Mouse (Mus musculus) Patski (cell line): Measurements from ENCODE around the gene Zfp334. TPM values are rescaled to one million over a fixed set of nuclear protein-coding genes. Genes with fewer than 3 reads are reported as not detected.

Experiments used
- ATAC-seq: fragments of 100-300 bp; one replicate; pipeline ENCODE4 v1.8.0; 2021
- CTCF ChIA-PET: fragments of 350-600 bp; sonication (Branson Sonifier 250); formaldehyde crosslinking; loops from one replicate; lab custom pipeline; 2022; ENCODE audit warnings: inconsistent platforms; lab: Charles Lee
- POLR2A ChIA-PET: fragments of 350-600 bp; sonication (Branson Sonifier 250); formaldehyde crosslinking; loops from one replicate; lab custom pipeline; 2022; ENCODE audit warnings: antibody characterized with exemption, inconsistent platforms; lab: Charles Lee
- DNase-seq: peaks from one replicate; pipeline ENCODE4 v3.0.0-alpha.2; 2011; ENCODE audit warnings: low read depth, low spot score
- H3K27me3 ChIP-seq: fragments of 371-371 bp; one replicate; pipeline ENCODE4 v1.5.1; 2021
- CTCF ChIP-seq: fragments of 100-300 bp; IDR thresholded peaks from one replicate; pipeline ENCODE4 v1.5.1; 2021
- in situ Hi-C: fragments of 300-500 bp; cut with MboI; formaldehyde crosslinking; loops from 3 replicates; pipeline ENCODE4 v1.11.1; 2018; ENCODE audit warnings: low pct_unique_long_range_greater_than_20kb, mixed read lengths
- polyA plus RNA-seq: library from polyadenylated mRNA; unstranded; gene quantifications from one replicate; pipeline ENCODE4 v1.2.3, GENCODE M21; 2021

Gene Zfp334
- polyA plus RNA-seq, 1 experiment from 2014 or later: 8.0 TPM

DNA sequence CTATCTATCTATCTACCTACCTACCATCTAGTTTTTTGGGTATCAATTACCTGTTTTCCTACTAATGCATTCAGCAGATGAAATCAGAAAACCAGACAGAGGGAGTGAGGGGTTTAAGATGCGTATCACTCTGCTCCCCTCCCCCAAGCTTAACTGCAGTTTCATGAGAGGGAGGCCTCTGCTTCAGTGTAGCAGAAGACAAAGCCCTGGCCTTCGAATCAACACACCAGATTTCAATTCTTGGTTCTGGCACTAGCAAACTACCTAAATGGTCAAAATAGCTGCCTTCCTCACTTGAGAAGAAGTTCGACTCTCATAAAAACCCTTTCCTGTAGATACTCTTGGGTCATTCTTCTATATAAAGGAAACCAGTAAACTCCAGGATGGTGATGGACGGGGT lies 689 bp downstream of the Zfp334 start:
- ChIA-PET POLR2A (no interaction called here), CTCF (interaction anchor here (0.7 kb wide), 1 partner anchor 100 kb away, joined by 3 read pairs; no protein-coding TSS in a partner anchor)
- no peak for DNase-seq
- no peak for ATAC-seq
- in situ Hi-C loops: no loop called here
- no peaks in the 10 kb centered on the region for H3K27me3 ChIP-seq
- TF ChIP-seq CTCF: no peak

- no peaks in the 10 kb centered on the region for H3K27me3 ChIP-seq
- TF ChIP-seq CTCF: no peak
- DNase-seq (no peak), ATAC-seq (no peak)
- in situ Hi-C loops: no loop called here
- POLR2A ChIA-PET: no interaction called here
- CTCF ChIA-PET: interaction anchor here (1.1 kb wide), 1 partner anchor 14 kb away, joined by 3 read pairs; no protein-coding TSS in a partner anchor
Measured at GRCm38 (mm10) chr2:165380050-165380449, 8.0 kb downstream of the Zfp334 start.

DNA sequence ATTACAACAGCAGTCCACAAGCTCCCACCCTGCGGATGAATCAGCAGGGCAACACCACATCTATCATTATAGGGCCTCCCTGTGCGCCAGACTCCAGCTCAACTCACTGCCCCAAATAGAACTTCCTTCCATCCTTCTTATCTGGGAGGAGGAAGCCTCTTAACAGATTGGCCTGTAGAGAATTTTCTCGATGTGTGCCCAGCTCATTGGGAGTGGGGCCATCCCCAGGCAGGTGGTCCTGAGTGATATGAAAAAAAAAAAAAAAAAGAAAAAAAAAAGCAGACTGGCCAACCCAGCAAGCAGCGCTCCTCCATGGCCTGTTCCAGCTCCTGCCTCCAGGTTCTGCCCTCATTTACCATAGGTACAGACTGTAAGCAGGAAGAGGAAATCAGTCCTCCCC lies 12.1 kb downstream of the Zfp334 start:
- ATAC-seq (no peak), DNase-seq (no peak)
- CTCF ChIA-PET: interaction anchor here (1.4 to 2.3 kb wide), 2 partner anchors 15 to 111 kb away, joined by 3 to 5 read pairs; no protein-coding TSS in a partner anchor
- in situ Hi-C loops: no loop called here
- POLR2A ChIA-PET: interaction anchor here (0.6 kb wide), 1 partner anchor 93 kb away, joined by 3 read pairs; no protein-coding TSS in a partner anchor
- no peaks in the 10 kb centered on the region for H3K27me3 ChIP-seq
- no peak for TF ChIP-seq CTCF

DNA sequence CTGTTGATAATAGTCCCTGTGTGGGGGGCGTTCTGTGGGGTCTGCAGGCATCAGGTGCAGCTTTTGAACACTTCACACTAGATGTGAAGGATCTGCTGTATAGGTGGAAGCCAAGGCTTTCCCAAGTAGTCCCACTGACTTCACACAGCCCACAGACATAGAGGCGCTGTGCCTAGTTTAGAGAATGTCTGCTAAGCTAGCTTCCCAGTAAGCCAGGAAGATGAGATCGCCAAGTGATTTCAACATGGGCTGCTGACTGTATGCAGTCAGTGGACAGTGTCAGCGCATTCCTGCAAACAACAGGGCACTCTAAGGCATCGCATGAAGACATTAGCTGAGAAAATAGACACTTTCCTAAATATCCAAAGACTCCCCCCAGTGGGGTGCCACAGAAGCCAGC lies 12.6 kb downstream of the Zfp334 start:
- no peak for TF ChIP-seq CTCF
- ChIA-PET CTCF (interaction anchor here (1.4 to 2.3 kb wide), 3 partner anchors 10 to 112 kb away, joined by 3 to 6 read pairs (median 5); no protein-coding TSS in a partner anchor), POLR2A (no interaction called here)
- no peak for DNase-seq
- H3K27me3 ChIP-seq: no peaks in the 10 kb centered on the region
- in situ Hi-C loops: no loop called here
- no peak for ATAC-seq

DNA sequence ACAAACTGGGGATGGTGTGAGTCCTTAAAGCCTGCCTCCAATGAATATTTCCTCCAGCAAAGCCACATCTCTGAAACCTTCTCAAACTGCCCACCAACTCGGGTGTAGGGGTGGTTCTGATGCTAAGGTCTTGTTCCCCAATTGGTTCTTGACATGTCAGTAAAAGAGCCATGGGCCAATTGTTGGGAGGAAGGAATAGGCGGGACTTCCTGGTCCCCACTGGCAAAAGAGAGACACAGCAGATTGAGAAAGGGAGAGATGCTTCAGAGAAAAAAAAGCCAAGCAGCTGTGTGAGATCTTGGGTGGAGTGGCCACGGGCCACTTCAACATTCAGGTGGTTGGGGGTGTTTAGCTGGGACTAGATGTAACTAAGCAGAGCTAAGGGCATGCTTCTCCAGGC lies 17.0 kb downstream of the Zfp334 start:
- DNase-seq (no peak), ATAC-seq (no peak)
- ChIA-PET POLR2A (no interaction called here), CTCF (no interaction called here)
- H3K27me3 ChIP-seq: peaks cover 3% of the 10 kb centered on the region
- no peak for TF ChIP-seq CTCF
- in situ Hi-C loops: no loop called here

DNA sequence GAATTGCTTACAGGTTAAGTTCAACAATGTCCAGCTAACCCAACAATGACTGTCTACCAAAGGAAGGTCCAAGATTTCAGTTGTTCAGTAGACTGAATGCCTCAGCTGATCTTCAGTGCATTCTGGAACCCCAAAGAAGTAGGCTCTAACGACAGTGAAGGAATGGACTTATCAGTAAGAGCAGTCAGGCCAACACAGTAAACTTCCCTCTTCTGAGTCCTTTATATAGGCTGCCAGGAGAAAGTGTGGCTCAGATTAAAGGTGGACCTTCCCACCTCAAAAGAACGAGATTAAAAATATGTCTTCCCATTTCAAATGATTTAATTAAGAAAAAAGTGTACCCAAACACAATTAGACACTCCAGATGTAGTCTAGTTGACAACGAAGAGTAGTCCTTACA lies 17.7 kb downstream of the Zfp334 start:
- TF ChIP-seq CTCF: no peak
- POLR2A ChIA-PET: no interaction called here
- CTCF ChIA-PET: no interaction called here
- in situ Hi-C loops: no loop called here
- peaks cover 3% of the 10 kb centered on the region for H3K27me3 ChIP-seq
- DNase-seq: no peak
- ATAC-seq: no peak

DNA sequence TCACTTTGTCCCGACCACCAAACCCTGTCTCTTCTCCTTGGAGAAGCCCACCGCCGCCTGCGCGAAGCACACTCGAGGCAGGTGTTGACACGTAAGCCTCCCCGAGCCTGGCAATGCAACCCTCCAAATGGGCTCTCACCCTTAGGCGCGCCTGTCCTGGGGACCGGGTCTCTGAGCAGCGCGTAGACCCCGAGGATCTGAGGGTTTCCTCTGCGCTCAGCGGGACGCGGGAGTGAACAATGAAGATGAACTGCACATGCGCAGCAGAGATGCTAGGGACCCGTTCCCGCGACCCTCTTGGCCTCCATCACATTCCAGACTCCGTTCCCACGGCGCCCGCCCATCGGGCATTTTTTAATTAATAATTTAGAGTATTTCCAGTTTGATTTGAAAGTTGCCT lies 19.6 kb downstream of the Zfp334 start, which contains the start of gene Zfp663:
Gene Zfp663 (minus strand): TSS at position 234 of the 400 bp plus-strand sequence.
- POLR2A ChIA-PET: no interaction called here
- TF ChIP-seq CTCF: no peak
- no peak for DNase-seq
- ATAC-seq: no peak
- in situ Hi-C loops: loop anchor here (10.0 kb wide), 1 partner anchor 414 kb away; no protein-coding TSS in a partner anchor
- CTCF ChIA-PET: no interaction called here
- peaks cover 3% of the 10 kb centered on the region for H3K27me3 ChIP-seq

GRCm38 (mm10) chr2:165367868-165368439 lies 20.1 kb downstream of the Zfp334 start:
- H3K27me3 ChIP-seq: peaks cover 3% of the 10 kb centered on the region
- DNase-seq (no peak), ATAC-seq (no peak)
- ChIA-PET POLR2A (no interaction called here), CTCF (no interaction called here)
- TF ChIP-seq CTCF: no peak
- in situ Hi-C loops: loop anchor here (10.0 kb wide), 1 partner anchor 413 kb away; no protein-coding TSS in a partner anchor

DNA sequence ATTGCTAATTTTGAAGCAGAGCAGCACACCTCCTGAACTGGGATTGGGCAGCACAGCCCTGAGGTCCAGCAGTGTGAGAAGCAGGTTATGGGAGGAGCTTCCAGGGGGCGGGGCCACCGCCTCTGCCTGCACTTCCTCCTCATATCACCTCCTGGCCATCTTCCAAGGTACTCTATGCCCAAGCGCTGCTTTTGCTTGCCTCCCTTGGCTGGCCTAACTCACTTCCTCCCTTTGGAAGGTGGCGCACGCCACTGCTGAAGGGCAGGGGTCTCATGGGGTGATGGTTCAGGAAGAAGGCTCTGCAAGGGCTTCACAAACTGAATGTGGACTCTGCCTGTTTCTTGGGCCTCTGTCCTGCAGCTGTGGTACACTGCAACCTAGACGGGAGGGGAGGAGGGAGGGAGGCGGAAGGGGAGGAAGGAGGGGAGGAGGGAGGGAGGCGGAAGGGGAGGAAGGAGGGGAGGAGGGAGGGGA lies 21.0 kb downstream of the Zfp334 start:
- TF ChIP-seq CTCF: no peak
- in situ Hi-C loops: loop anchor here (10.0 kb wide), 1 partner anchor 412 kb away; no protein-coding TSS in a partner anchor
- peaks cover 3% of the 10 kb centered on the region for H3K27me3 ChIP-seq
- CTCF ChIA-PET: no interaction called here
- POLR2A ChIA-PET: no interaction called here
- ATAC-seq (no peak), DNase-seq (no peak)

DNA sequence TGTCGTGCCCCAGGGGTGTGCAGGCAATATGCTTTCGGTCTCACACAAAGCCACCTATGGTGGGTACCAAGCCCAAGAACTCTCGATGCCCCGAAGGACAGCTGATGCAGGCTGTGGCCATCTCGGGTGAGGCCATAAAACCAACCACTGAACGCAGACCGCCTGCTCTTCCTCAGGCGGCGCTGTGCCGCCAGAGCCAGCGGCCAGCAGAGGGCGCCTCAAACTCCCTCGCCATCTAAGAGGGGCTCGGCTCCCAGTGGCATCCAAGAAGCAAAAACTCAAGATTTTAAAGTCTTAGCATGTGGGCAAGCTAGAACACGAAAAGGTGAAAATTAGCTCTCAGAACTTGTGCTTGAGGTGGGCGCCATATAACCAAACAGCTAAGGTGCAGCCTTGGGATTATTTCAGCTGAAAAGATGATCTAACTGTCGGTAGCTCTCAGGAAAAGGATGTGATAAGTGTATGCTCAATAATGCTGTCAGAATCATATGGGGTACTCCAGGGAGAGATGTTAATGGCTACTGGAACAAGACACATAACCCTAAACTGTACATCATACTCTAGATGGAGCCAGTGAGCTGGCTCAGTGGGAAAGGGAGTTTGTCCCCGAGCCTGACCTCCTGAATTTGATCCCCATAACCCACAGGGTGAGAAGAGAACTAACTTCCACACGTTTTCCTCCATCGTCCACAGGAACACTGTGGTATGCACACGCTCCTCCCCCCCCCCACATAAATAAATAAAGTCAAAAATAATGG lies 23.5 kb downstream of the Zfp334 start:
- CTCF ChIA-PET: interaction anchor here (0.9 to 2.8 kb wide), 10 partner anchors 10 to 293 kb away, joined by 3 to 11 read pairs (median 3); no protein-coding TSS in a partner anchor
- DNase-seq: no peak
- peaks cover 3% of the 10 kb centered on the region for H3K27me3 ChIP-seq
- TF ChIP-seq CTCF: peak; percentile 99
- in situ Hi-C loops: loop anchor here (5.0 to 10.0 kb wide), 2 partner anchors 292 to 410 kb away; no protein-coding TSS in a partner anchor
- POLR2A ChIA-PET: no interaction called here
- ATAC-seq: peak; percentile 40
